Mouse (Mus musculus) adrenal gland, postnatal 14 days (tissue): ENCODE data around the gene Masp1. TPM values are rescaled to one million over a fixed set of nuclear protein-coding genes. Genes with fewer than 3 reads are reported as not detected.

ENCODE experiments used
- DNase-seq: peaks from one replicate; pipeline ENCODE4 v3.0.0; 2021; ENCODE audit warnings: mixed read lengths
- long read RNA-seq, 2 experiments: library from polyadenylated mRNA; stranded (forward); transcript quantifications; one replicate each; pipeline ENCODE4 v2.0.0; 2021
- total RNA-seq: library from RNA; stranded (reverse); gene quantifications from 2 replicates; pipeline ENCODE4 v1.2.3, GENCODE M21; 2021

Gene Masp1
- total RNA-seq: 69.6 and 71.5 TPM in 2 replicates
- long read RNA-seq, experiment 1, transcript Masp1-203 (11 exons, 3,786 nt): major isoform, 66 of 103 reads
- long read RNA-seq, experiment 1, partial matches to known transcripts: 7 of 103 reads
- long read RNA-seq, experiment 1, other reads (novel, unspliced or antisense): 29 of 103 reads
- long read RNA-seq, experiment 2, transcript Masp1-203 (11 exons, 3,786 nt): major isoform, 25 of 55 reads
- long read RNA-seq, experiment 2, partial matches to known transcripts: 3 of 55 reads
- long read RNA-seq, experiment 2, other reads (novel, unspliced or antisense): 27 of 55 reads

GRCm38 (mm10) chr16:23520235-23520871 lies at the start of gene Masp1, which contains the start of gene Rtp4:
TSS of gene Masp1 (minus strand) at chr16:23520815.
TSS of gene Rtp4 (plus strand) at chr16:23520291.
- peak; percentile 70 for DNase-seq

- peak; percentile 39 for DNase-seq
These were observed 47.8 kb upstream of the Masp1 start for GRCm38 (mm10) chr16:23568369-23568958.

GRCm38 (mm10) chr16:23557669-23558068 lies 37.1 kb upstream of the Masp1 start:
- no peak for DNase-seq

- no peak for DNase-seq
These were observed 36.6 kb upstream of the Masp1 start for GRCm38 (mm10) chr16:23557195-23557594.

- no peak for DNase-seq
These were observed 34.1 kb upstream of the Masp1 start for GRCm38 (mm10) chr16:23554673-23555072.

- no peak for DNase-seq
These were observed 30.5 kb upstream of the Masp1 start for GRCm38 (mm10) chr16:23550981-23551582.

GRCm38 (mm10) chr16:23550346-23550980 lies 29.8 kb upstream of the Masp1 start:
- DNase-seq: peak; percentile 79

- DNase-seq: peak; percentile 15
These were observed 27.2 kb upstream of the Masp1 start for GRCm38 (mm10) chr16:23547783-23548182.

- DNase-seq: no peak
These were observed 23.7 kb upstream of the Masp1 start for GRCm38 (mm10) chr16:23544361-23544760.

GRCm38 (mm10) chr16:23542866-23543265 lies 22.3 kb upstream of the Masp1 start:
- DNase-seq: no peak

- DNase-seq: no peak
These were observed 20.4 kb upstream of the Masp1 start for GRCm38 (mm10) chr16:23541046-23541445.

- DNase-seq: no peak
These were observed 13.1 kb upstream of the Masp1 start for GRCm38 (mm10) chr16:23533707-23534106.

- DNase-seq: no peak
These were observed 8.6 kb upstream of the Masp1 start for GRCm38 (mm10) chr16:23529186-23529585.

- no peak for DNase-seq
These were observed 1.5 kb upstream of the Masp1 start for GRCm38 (mm10) chr16:23522081-23522480.

GRCm38 (mm10) chr16:23521092-23521491 lies 477 bp upstream of the Masp1 start:
- DNase-seq: no peak

- no peak for DNase-seq
These were observed 844 bp downstream of the Masp1 start for GRCm38 (mm10) chr16:23519771-23520170.

- DNase-seq: peak; percentile 72
These were observed 1.8 kb downstream of the Masp1 start for GRCm38 (mm10) chr16:23518567-23519369.

- DNase-seq: peak; percentile 52
These were observed 2.7 kb downstream of the Masp1 start for GRCm38 (mm10) chr16:23517754-23518566.

GRCm38 (mm10) chr16:23517230-23517629 lies 3.4 kb downstream of the Masp1 start:
- no peak for DNase-seq

GRCm38 (mm10) chr16:23516606-23517005 lies 4.0 kb downstream of the Masp1 start:
- no peak for DNase-seq

- DNase-seq: peak; percentile 75
These were observed 4.8 kb downstream of the Masp1 start for GRCm38 (mm10) chr16:23515766-23516165.
